Mouse (Mus musculus) adrenal gland, adult (tissue): ENCODE results near the gene Trpm1.

Source experiments
- DNase-seq, 2 experiments: peaks; one replicate each; pipeline ENCODE4 v3.0.0; 2022 to 2023; ENCODE audit warnings: low spot score in 1 of 2; ENCODE audit not compliant: inconsistent age in 2 of 2

Trpm1 gene

GRCm38 (mm10) chr7:64163086-64163485 is 9.5 kb downstream of the Trpm1 start:
- no peak for DNase-seq

- no peak for DNase-seq
Measured at GRCm38 (mm10) chr7:64163890-64164289, 10.3 kb downstream of the Trpm1 start.

- DNase-seq: peak; percentile 43 to 85
Measured at GRCm38 (mm10) chr7:64164997-64165396, 11.4 kb downstream of the Trpm1 start.

- DNase-seq: no peak
Measured at GRCm38 (mm10) chr7:64166025-64166424, 12.4 kb downstream of the Trpm1 start.

GRCm38 (mm10) chr7:64166724-64167123 is 13.1 kb downstream of the Trpm1 start:
- DNase-seq: no peak

DNA sequence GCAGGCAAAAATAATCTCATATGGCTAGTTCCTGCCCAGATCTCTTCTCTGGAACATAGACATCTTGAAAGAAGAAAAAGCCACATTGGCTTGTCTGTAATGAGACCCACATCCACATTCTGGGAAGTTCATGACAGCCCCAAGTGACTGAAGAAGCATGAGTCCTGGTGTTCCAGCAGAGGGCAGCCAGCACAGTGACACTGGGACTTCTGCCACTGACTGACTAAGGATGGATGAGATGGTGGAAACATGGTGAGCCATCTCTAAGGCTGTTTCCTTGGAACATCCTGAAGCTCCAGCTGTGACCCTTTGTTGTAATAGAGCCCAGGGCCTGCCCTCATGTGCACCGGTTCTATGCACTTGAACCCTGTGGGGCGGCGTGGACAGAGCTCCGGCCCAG is 25.7 kb downstream of the Trpm1 start:
- DNase-seq: peak in 1 of 2 experiments; percentile 56

GRCm38 (mm10) chr7:64185203-64185931 is 31.7 kb downstream of the Trpm1 start:
- DNase-seq: no peak

GRCm38 (mm10) chr7:64185932-64186312 is 32.3 kb downstream of the Trpm1 start:
- no peak for DNase-seq

- DNase-seq: peak; percentile 26 to 52
Measured at GRCm38 (mm10) chr7:64192261-64192943, 38.8 kb downstream of the Trpm1 start.

DNA sequence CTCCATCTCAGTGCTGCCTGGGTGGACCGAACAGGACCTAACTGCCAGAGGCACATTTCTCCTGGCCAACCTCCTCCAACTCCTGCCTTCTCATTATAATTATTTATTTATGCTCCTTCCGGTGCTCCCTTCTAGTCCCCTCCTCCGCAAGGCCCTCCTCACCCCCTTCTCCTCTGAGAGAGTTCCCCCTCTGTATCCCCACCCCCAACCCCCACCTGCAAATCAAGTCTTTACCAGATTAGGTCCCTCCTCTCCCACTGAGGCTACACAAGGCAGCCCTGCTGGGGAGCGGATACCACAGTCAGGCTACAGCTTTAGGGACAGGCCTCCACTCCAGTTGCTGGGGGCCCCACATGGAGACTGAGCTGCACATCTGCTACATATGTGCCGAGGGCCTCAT is 39.8 kb downstream of the Trpm1 start:
- DNase-seq: no peak

GRCm38 (mm10) chr7:64196114-64196513 is 42.5 kb downstream of the Trpm1 start:
- no peak for DNase-seq

DNA sequence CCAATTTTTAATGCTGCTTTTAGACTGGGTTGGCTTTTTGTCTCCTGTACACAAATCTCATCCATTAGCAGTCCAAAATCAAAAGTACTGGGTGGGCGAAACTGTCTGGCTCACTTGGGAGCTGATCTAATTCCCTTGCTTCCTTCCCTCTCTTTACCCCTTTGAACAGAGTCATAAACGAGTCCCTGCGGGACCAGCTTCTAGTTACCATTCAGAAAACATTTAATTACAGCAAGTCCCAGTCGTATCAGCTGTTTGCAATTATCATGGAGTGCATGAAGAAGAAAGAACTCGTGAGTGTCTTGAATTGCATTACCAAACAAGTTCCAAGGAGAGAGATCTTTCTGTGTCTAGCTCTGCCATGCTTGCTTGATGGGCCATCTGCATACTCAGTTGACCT is 55.1 kb downstream of the Trpm1 start:
- DNase-seq: no peak

- DNase-seq: no peak
Measured at GRCm38 (mm10) chr7:64212870-64213269, 59.2 kb downstream of the Trpm1 start.

DNA sequence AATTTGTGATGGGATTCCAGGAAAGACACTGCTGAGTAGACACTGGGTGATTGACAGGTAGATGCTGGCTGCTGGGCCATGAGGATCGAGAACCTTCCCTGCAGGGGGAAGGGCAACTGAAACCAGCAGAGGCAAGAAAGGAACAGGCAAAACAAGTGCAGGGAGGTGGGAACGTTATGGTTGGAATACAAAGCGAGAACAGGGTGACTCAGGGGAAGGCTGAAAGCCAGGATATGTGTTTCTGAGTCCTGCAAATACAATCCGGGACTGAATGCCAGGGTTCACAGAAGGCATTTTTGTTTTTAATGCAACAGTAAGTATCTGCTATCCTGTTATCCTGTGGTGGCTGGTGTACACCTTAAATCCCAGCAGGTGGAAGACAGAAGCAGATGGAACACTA is 60.4 kb downstream of the Trpm1 start:
- no peak for DNase-seq

DNA sequence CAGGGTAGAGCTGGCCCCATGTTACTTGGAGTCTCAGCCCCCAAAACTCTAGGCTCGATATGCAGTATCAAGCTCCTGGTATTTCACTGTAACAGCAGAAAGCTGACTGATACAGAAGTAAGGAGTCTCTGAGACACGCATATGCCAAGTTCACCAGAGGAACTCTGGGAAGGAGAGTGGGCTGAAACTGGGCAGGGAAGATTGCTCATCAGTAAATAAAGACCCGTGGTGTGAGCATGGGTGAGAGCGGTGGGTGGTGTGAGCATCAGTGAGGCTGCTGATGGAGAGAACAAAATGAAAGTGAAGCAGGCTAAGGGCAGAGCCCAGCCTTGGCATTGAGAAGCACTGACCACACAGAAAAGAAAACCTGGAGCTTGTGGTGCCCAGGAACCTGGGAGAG is 62.0 kb downstream of the Trpm1 start:
- no peak for DNase-seq

DNA sequence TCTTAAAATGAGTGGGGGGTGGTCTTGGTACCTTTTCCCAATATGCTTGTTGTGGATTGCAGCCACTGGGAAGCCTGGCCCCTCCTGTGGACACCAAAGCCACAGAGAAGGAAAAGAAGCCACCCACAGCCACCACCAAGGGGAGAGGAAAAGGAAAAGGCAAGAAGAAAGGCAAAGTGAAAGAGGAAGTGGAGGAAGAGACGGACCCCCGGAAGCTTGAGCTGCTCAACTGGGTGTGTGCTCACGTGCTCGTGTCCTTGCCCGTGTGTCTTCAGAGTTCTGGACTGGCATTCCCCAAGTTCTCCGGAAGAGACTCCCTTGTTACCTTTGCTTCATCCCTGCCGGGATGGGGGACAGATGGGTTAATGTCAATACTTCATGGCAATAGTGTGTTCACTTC is 63.8 kb downstream of the Trpm1 start:
- DNase-seq: no peak

DNA sequence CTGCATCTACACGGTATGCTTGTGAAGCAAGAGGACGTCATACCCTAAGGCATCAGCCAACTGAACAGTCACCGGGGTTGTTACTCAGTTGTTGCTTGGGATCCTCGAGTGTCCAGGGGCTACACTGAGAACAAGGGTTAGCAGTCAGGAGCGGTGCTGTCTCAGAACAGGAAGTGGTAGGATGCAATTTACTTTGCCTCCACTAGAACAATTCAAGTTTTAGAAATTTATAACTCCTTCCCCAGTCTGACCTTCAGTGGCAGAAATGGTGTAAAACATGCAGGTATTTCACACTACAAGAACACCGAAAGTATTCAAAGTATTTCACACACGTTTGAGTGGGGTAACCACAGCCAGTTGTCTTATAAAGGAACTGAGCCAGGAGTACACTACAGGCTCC is 66.1 kb downstream of the Trpm1 start:
- no peak for DNase-seq

- DNase-seq: no peak
Measured at GRCm38 (mm10) chr7:64223215-64223614, 69.6 kb downstream of the Trpm1 start.

- DNase-seq: peak; percentile 4 to 29
Measured at GRCm38 (mm10) chr7:64226339-64227194, 72.9 kb downstream of the Trpm1 start.

DNA sequence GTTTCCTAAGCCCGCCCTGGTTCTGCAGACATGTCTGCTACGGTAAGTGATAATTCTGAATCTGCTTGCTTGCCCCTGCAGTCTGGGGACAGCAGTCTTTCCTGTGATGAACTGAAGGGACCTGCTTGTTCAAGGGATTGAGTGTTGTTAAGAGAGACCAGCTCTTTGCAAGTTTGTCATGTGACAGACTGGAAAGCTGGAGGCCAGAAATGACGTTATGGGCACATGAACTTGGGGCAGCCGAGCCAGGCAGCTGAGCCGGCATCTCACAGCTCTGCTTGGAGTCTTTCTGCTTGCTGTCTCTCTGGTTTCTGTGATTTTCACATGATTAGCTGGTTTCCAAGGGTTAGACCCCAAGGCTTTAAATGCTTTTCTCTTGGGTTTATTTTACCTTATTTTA is 74.0 kb downstream of the Trpm1 start:
- no peak for DNase-seq

DNA sequence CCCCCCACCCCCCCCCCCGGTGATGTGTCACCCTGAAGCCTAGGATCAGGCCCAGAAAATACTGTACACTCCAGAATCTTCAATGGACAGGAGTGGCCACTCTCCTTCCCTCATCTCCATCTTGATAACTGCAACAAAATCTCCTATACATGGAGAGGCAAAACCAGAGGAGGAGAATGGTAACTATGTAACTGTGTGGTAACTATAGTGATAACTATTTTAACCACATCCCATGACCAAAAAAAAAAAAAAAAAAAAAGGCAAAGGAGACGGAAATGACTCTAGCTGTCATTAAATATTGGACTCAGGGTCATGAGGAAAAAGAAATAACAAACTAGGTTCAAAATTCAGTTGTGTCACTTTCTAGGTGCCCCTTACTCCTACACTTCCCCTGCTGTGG is 74.7 kb downstream of the Trpm1 start:
- DNase-seq: no peak

GRCm38 (mm10) chr7:64229911-64230310 is 76.3 kb downstream of the Trpm1 start:
- no peak for DNase-seq
